Mouse (Mus musculus) ovary, postnatal 36 days (tissue): ENCODE results near the gene Cfl2.
"Not testable (repeated sequence)": the region's sequence is repeated elsewhere in the genome, so short reads cannot be mapped to it uniquely, and the experiment has no call there.

ENCODE experiments used
- DNase-seq: peaks from one replicate; pipeline ENCODE4 v3.0.0; 2022; ENCODE audit warnings: low spot score, mixed read lengths

Cfl2 gene

GRCm38 (mm10) chr12:54862606-54863535 is at the start of gene Cfl2:
Gene Cfl2, minus strand, starts transcription at chr12:54862877.
- peak; percentile 82 for DNase-seq

- no peak for DNase-seq
Measured at GRCm38 (mm10) chr12:54910387-54910786, 47.7 kb upstream of the Cfl2 start.

- not testable (repeated sequence) for DNase-seq
Measured at GRCm38 (mm10) chr12:54892559-54892958, 29.9 kb upstream of the Cfl2 start.

GRCm38 (mm10) chr12:54890426-54890825 is 27.7 kb upstream of the Cfl2 start:
- no peak for DNase-seq

- DNase-seq: no peak
Measured at GRCm38 (mm10) chr12:54887580-54888127, 25.0 kb upstream of the Cfl2 start.

- peak; percentile 40 for DNase-seq
Measured at GRCm38 (mm10) chr12:54879630-54880029, 17.0 kb upstream of the Cfl2 start.

GRCm38 (mm10) chr12:54879211-54879610 is 16.5 kb upstream of the Cfl2 start:
- no peak for DNase-seq

- no peak for DNase-seq
Measured at GRCm38 (mm10) chr12:54877875-54878274, 15.2 kb upstream of the Cfl2 start.

- no peak for DNase-seq
Measured at GRCm38 (mm10) chr12:54876879-54877278, 14.2 kb upstream of the Cfl2 start.

- DNase-seq: no peak
Measured at GRCm38 (mm10) chr12:54874711-54875110, 12.0 kb upstream of the Cfl2 start.

- DNase-seq: no peak
Measured at GRCm38 (mm10) chr12:54861991-54862605, 579 bp downstream of the Cfl2 start.

- DNase-seq: no peak
Measured at GRCm38 (mm10) chr12:54859531-54859930, 3.1 kb downstream of the Cfl2 start.

- DNase-seq: no peak
Measured at GRCm38 (mm10) chr12:54850551-54850950, 12.1 kb downstream of the Cfl2 start.

GRCm38 (mm10) chr12:54844415-54844814 is 18.3 kb downstream of the Cfl2 start:
- DNase-seq: no peak

- no peak for DNase-seq
Measured at GRCm38 (mm10) chr12:54841576-54841975, 21.1 kb downstream of the Cfl2 start.

- no peak for DNase-seq
Measured at GRCm38 (mm10) chr12:54839815-54840214, 22.9 kb downstream of the Cfl2 start.

- DNase-seq: no peak
Measured at GRCm38 (mm10) chr12:54838931-54839330, 23.7 kb downstream of the Cfl2 start.

- no peak for DNase-seq
Measured at GRCm38 (mm10) chr12:54835608-54836570, 26.8 kb downstream of the Cfl2 start.

- peak; percentile 65 for DNase-seq
Measured at GRCm38 (mm10) chr12:54834925-54835447, 27.7 kb downstream of the Cfl2 start.

GRCm38 (mm10) chr12:54833856-54834399 is 28.7 kb downstream of the Cfl2 start:
- no peak for DNase-seq

- DNase-seq: not testable (repeated sequence)
Measured at GRCm38 (mm10) chr12:54831927-54832326, 30.8 kb downstream of the Cfl2 start.
